Comparison of ENCODE assay signal across 32 mouse cellular contexts in genomic region chr1:134230638-134231228, GRCm38 (mm10). TPM values are rescaled to one million over a fixed set of nuclear protein-coding genes. Genes with fewer than 3 reads are reported as not detected.
DNase-seq lines count a peak whose midpoint lies in the region; ATAC-seq lines count a peak whose summit lies in the region.
"Had no signal": no experiment of that assay in that cellular context is flagged by ENCODE, and none has a peak within 500 bp of the region (broad histone marks: within the 10 kb centered on the region; RNA-seq: fewer than 3 reads in every experiment).

No protein-coding gene starts in this region.

- H3K36me3 ChIP-seq in heart, embryonic 11.5 days (ENCODE audit: control insufficient read depth, insufficient read depth, low read length) = no peaks in the 10 kb centered on the region
- H3K36me3 ChIP-seq: embryonic facial prominence, embryonic 10.5 days; G1E; hindbrain, embryonic 12.5 days; limb, embryonic 12.5 days; liver, embryonic 12.5 days; midbrain, embryonic 15.5 days had no signal

- intact Hi-C loops in heart, postnatal 10 days (cut with DNase I) = no loop called here

- no peak overlapping the region for H3K27ac ChIP-seq in heart, embryonic 11.5 days (ENCODE audit: low read depth, low read length)
- H3K27ac ChIP-seq: embryonic facial prominence, embryonic 10.5 days; gastrocnemius, adult 2 months; hindbrain, embryonic 12.5 days; limb, embryonic 12.5 days; liver, embryonic 12.5 days; midbrain, embryonic 15.5 days; stomach, postnatal 0 days had no signal

- peaks cover 30% of the 10 kb centered on the region for H3K4me1 ChIP-seq in heart, embryonic 11.5 days (ENCODE audit: control insufficient read depth, insufficient read depth, low read length)

- H3K27me3 ChIP-seq in heart, embryonic 11.5 days (ENCODE audit: control insufficient read depth, insufficient read depth, low read length) = peaks cover 22% of the 10 kb centered on the region

- no peak overlapping the region for H3K9ac ChIP-seq in heart, embryonic 11.5 days (ENCODE audit: low read depth, low read length)
- H3K9ac ChIP-seq: hindbrain, embryonic 12.5 days; limb, embryonic 12.5 days; liver, embryonic 12.5 days; lung, embryonic 14.5 days; midbrain, embryonic 15.5 days had no signal

- no peaks in the 10 kb centered on the region for H3K9me3 ChIP-seq in heart, embryonic 11.5 days (replicated peaks; ENCODE audit: control insufficient read depth, low read length)
- H3K9me3 ChIP-seq: embryonic facial prominence, embryonic 10.5 days; G1E; hindbrain, embryonic 12.5 days; limb, embryonic 12.5 days; liver, embryonic 12.5 days; midbrain, embryonic 15.5 days had no signal

- DNase-seq in adrenal gland, adult 8-10 months = peak; percentile 21
- no peak for DNase-seq in adrenal gland, adult 18-20 months (ENCODE audit: low spot score in 2 of 2)
- DNase-seq in cerebellum, postnatal 25 days = peak; percentile 31 to 43
- DNase-seq in cerebellum, postnatal 10 days = no peak
- peak; percentile 24 to 41 for DNase-seq in heart, postnatal 10 days
- DNase-seq in testis, postnatal 14 days (ENCODE audit: low spot score) = peak; percentile 53
- no peak for DNase-seq in testis, postnatal 10 days (ENCODE audit: low spot score)
- DNase-seq: gastrocnemius, adult 2 months; kidney, adult 8-10 months; kidney, postnatal 36 days; layer of hippocampus, adult 9-11 months; lung, embryonic 14.5 days; lung, postnatal 36 days; retina, postnatal 1 day; thymus, postnatal 14 days had no signal

- H3K4me2 ChIP-seq in heart, embryonic 11.5 days = no peak overlapping the region
- H3K4me2 ChIP-seq: hindbrain, embryonic 12.5 days; limb, embryonic 12.5 days; liver, embryonic 12.5 days; lung, embryonic 14.5 days; midbrain, embryonic 15.5 days had no signal

- ATAC-seq in heart, embryonic 11.5 days (replicated peaks; ENCODE audit: insufficient number of reproducible peaks, low FRiP score, low TSS enrichment) = no peak
- ATAC-seq: activated CD4-positive, CD25-positive, alpha-beta regulatory T cell, adult 4 months; CD4-positive, CD25-positive, alpha-beta regulatory T cell, adult 4 months; liver, embryonic 12.5 days; midbrain, embryonic 15.5 days had no signal

- H3K4me3 ChIP-seq in heart, embryonic 11.5 days (ENCODE audit: low read depth, low read length) = no peak overlapping the region
- H3K4me3 ChIP-seq: embryonic facial prominence, embryonic 10.5 days; gastrocnemius, adult 2 months; hindbrain, embryonic 12.5 days; limb, embryonic 12.5 days; liver, embryonic 12.5 days; midbrain, embryonic 15.5 days; myocyte had no signal

- WGBS in heart, embryonic 11.5 days (ENCODE audit: insufficient replicate concordance) = 75% methylated on average over 10 of the region's 10 CpGs

RNA-seq across cellular contexts. Expression of gene Adora1, which starts 4.5 kb away (rescaled TPM):
- 100 to 1,000 TPM; 162 to 296 (median 242) TPM for total RNA-seq in adrenal gland, adult 8-10 months (2022)
- total RNA-seq in adrenal gland, adult 18-20 months (2021) = 100 to 1,000 TPM; 111 to 130 TPM
- total RNA-seq in heart, postnatal 10 days (2021) = 10 to 100 TPM; 12.0 to 19.4 TPM
- 4.4 and 6.7 TPM in 2 replicates for polyA plus RNA-seq in heart, embryonic 11.5 days (2014; fragmentation: Nextera tagmentation; extraction: Ambion mirVana)
- total RNA-seq: megakaryocyte-erythroid progenitor cell, adult 5-6 weeks; neutrophil, adult 5-6 weeks had no signal
- polyA plus RNA-seq: G1E had no signal

RNA-seq across cellular contexts. Expression of gene Mybph, which starts 37.5 kb away (rescaled TPM):
- under 1 TPM in 2 of 4 experiments, not detected in 2; 0.17 to 0.24 TPM for total RNA-seq in adrenal gland, adult 8-10 months (2022)
- under 1 TPM in 1 of 2 experiments, not detected in 1; 0.16 TPM for total RNA-seq in adrenal gland, adult 18-20 months (2021)
- under 1 TPM in 1 of 2 experiments, not detected in 1; 0.32 TPM for total RNA-seq in heart, postnatal 10 days (2021)
- polyA plus RNA-seq in heart, embryonic 11.5 days (2014; fragmentation: Nextera tagmentation; extraction: Ambion mirVana) = 1.0 and 1.2 TPM in 2 replicates
- total RNA-seq: heart, adult 18-20 months; left cerebral cortex, postnatal 10 days; megakaryocyte-erythroid progenitor cell, adult 5-6 weeks; neutrophil, adult 5-6 weeks had no signal
- polyA plus RNA-seq: activated CD4-positive, CD25-positive, alpha-beta regulatory T cell, adult 4 months; CD4-positive, CD25-positive, alpha-beta regulatory T cell, adult 4 months; forebrain, embryonic 11.5 days; G1E; intestine, embryonic 14.5 days; lung, embryonic 14.5 days had no signal

RNA-seq across cellular contexts. Expression of gene Chil1, which starts 48.8 kb away (rescaled TPM):
- 1 to 10 TPM in 3 of 4 experiments, under 1 TPM in 1; 0.74 to 1.6 (median 1.3) TPM for total RNA-seq in adrenal gland, adult 8-10 months (2022)
- 1 to 10 TPM; 1.2 to 1.7 TPM for total RNA-seq in adrenal gland, adult 18-20 months (2021)
- under 1 TPM; 0.53 to 0.55 TPM for total RNA-seq in heart, postnatal 10 days (2021)
- 1.5 and 1.9 TPM in 2 replicates for polyA plus RNA-seq in heart, embryonic 11.5 days (2014; fragmentation: Nextera tagmentation; extraction: Ambion mirVana)
- total RNA-seq: G1E had no signal
- polyA plus RNA-seq: activated CD4-positive, CD25-positive, alpha-beta regulatory T cell, adult 4 months; G1E; lung, embryonic 14.5 days had no signal

RNA-seq across cellular contexts. Expression of gene Myog, which starts 59.1 kb away (rescaled TPM):
- not detected for total RNA-seq in adrenal gland, adult 8-10 months (2022)
- not detected for total RNA-seq in adrenal gland, adult 18-20 months (2021)
- total RNA-seq in heart, postnatal 10 days (2021) = not detected
- polyA plus RNA-seq in heart, embryonic 11.5 days (2014; fragmentation: Nextera tagmentation; extraction: Ambion mirVana) = 3.7 and 4.2 TPM in 2 replicates
- total RNA-seq: G1E; heart, adult 18-20 months; left cerebral cortex, postnatal 10 days; megakaryocyte-erythroid progenitor cell, adult 5-6 weeks; neutrophil, adult 5-6 weeks had no signal
- polyA plus RNA-seq: activated CD4-positive, CD25-positive, alpha-beta regulatory T cell, adult 4 months; CD4-positive, CD25-positive, alpha-beta regulatory T cell, adult 4 months; forebrain, embryonic 11.5 days; G1E; intestine, embryonic 14.5 days; lung, embryonic 14.5 days had no signal

Comparison
In these comparisons a context has a peak if more than half of its experiments do, and no peak if none do; other contexts are left out.
1. DNase-seq: peak in adrenal gland, adult 8-10 months (single experiment), cerebellum, postnatal 25 days (2 of 2), heart, postnatal 10 days (2 of 2) and testis, postnatal 14 days (single experiment); none in adrenal gland, adult 18-20 months (0 of 2), cerebellum, postnatal 10 days (0 of 2) and testis, postnatal 10 days (single experiment).
2. RNA of gene Adora1, which starts 4.5 kb away (total RNA-seq): 162 to 296 TPM in adrenal gland, adult 8-10 months and 111 to 130 TPM in adrenal gland, adult 18-20 months; 12.0 to 19.4 TPM in heart, postnatal 10 days; every median in the first group is over 4 times any median in the second.